Mouse (Mus musculus): Measurements from ENCODE around the gene Edf1. TPM values are rescaled to one million over a fixed set of nuclear protein-coding genes. Genes with fewer than 3 reads are reported as not detected.
A peak's percentile ranks its signal among the peaks of the same experiment; 100 is the strongest.

Gene Edf1
- polyA plus RNA-seq, 1 experiment from 2014 or later: 413 TPM

DNA sequence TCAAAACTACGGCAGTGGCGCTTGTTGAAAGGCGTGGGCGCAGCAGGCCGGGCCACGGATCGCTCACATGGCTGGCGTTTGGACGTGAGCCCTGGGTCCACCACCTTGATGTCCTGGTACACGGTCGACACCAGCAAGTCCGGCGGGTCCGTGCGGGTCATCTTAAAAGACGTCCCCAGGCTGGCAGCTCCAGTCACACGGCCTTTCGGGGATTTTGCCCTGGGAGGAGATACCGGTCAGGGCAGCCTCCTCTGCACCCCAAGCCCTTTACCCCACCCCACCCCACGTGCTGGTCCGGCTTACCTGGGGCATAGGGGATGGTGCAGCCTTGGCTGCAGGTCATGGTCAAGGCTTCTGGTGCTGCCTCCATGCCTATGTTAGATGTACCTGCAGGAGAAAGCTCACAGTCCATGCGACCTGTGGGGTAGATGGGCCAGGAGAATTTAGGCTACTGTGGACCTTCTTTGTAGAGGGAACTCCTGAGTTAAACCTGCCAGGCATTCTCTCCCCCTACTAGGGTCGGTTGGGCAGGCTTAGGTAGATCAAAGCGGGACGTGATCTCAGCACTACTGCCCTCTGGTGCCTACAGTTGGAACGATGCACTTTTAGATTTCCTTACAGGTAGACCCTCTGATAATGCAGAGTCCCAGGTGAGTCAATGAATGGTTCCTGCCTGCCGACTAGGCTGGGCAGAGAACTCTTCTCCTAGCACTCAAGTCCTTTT, 22.3 kb downstream of the Edf1 start:
- peaks cover 27% of the 10 kb centered on the region for H3K36me3 ChIP-seq (ENCODE audit: control insufficient read depth, insufficient read depth, low read length)
- no peak overlapping the region for H3K27ac ChIP-seq (ENCODE audit: low read depth, low read length)
- peaks cover 3% of the 10 kb centered on the region; the same call in 1 of the 2 replicates for H3K9me3 ChIP-seq (ENCODE audit: control insufficient read depth, low read length)
- no peak for ATAC-seq
- 11% methylated on average over 27 of the region's 27 CpGs for WGBS
- peaks cover 52% of the 10 kb centered on the region for H3K4me1 ChIP-seq (ENCODE audit: control insufficient read depth, insufficient read depth, low read depth, low read length)
- H3K4me3 ChIP-seq (ENCODE audit: low read length): peak overlapping the region; percentile 14
- H3K27me3 ChIP-seq (replicated peaks; ENCODE audit: control insufficient read depth, insufficient read depth, low read length): peaks cover 48% of the 10 kb centered on the region
- H3K4me2 ChIP-seq (ENCODE audit: low read length): peak overlapping the region; percentile 83
- H3K9ac ChIP-seq (ENCODE audit: low read depth, low read length): peak overlapping the region; percentile 75; the same call in 1 of the 2 replicates

DNA sequence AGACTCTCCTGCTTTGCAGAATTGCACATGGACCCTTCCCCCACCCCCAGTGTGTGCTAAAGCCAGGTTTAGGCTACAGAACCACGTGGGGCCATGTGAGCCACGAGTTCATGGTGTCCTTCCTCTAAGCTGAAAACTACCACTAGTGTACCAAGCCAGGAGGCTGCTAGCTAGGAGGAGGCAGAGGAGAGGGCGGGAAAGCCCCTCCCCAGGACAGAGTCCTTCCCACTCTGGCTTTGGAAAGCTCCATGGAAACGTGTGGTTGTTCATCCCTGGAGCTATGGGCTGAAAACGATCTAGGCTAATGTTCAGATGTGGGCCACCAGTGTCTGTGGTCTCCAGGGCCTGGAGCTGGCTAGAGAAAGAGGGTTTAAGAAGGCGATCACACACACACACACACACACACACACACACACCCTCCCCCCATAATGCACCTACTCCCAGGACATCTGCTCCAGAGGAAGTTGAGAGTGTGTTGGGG, 23.0 kb downstream of the Edf1 start:
- Histone ChIP-seq H3K9ac (ENCODE audit: low read depth, low read length) (peak overlapping the region; percentile 75), H3K4me2 (ENCODE audit: low read length) (peak overlapping the region; percentile 83), H3K36me3 (ENCODE audit: control insufficient read depth, insufficient read depth, low read length) (peaks cover 29% of the 10 kb centered on the region), H3K27ac (ENCODE audit: low read depth, low read length) (no peak overlapping the region), H3K27me3 (replicated peaks; ENCODE audit: control insufficient read depth, insufficient read depth, low read length) (peaks cover 48% of the 10 kb centered on the region), H3K4me1 (ENCODE audit: control insufficient read depth, insufficient read depth, low read depth, low read length) (peaks cover 47% of the 10 kb centered on the region), H3K9me3 (ENCODE audit: control insufficient read depth, low read length) (peaks cover 3% of the 10 kb centered on the region; the same call in 1 of the 2 replicates), H3K4me3 (ENCODE audit: low read length) (peak overlapping the region; percentile 59)
- WGBS: 40% methylated on average over 6 of the region's 6 CpGs
- 0 out of 2 replicates have a peak, but pooled peaks have one; percentile 0 for ATAC-seq

DNA sequence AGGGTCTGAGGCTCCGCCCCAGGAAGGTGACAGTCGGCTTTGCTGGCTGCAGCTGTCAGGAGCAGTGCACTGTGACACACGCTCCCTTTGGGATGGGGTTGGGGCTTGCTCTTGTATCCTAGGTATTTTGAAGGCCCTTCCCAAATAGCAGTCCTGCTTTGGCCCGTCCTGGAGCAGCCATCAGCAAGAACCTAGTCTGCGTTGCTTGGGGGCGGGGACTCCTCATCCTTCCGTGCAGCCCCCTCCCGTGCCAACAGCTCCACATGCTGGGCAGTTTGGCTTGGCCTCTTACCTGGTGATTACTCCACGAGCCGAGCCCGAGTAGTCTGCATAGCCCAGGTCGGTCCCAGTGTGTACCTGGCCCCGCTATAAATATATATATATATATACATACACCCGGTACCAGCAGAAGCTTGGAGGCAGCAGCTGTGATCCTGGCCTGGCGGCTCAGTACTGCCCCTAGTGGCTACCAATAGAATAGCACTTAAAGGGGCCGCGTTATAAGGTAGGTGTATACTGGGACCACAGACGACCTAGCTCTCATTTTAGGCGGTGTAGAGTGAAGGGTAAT, 23.7 kb downstream of the Edf1 start, which contains the start of gene Ajm1:
Ajm1 (minus strand) TSS at position 464 of the 571 bp plus-strand sequence.
- Histone ChIP-seq H3K4me3 (ENCODE audit: low read length) (peak within 1 kb of the TSS; percentile 59), H3K27ac (ENCODE audit: low read depth, low read length) (peak within 1 kb of the TSS; percentile 54), H3K4me1 (ENCODE audit: control insufficient read depth, insufficient read depth, low read depth, low read length) (peaks cover 46% of the 10 kb centered on the region), H3K36me3 (ENCODE audit: control insufficient read depth, insufficient read depth, low read length) (peaks cover 29% of the 10 kb centered on the region), H3K9ac (ENCODE audit: low read depth, low read length) (peak within 1 kb of the TSS; percentile 75), H3K27me3 (replicated peaks; ENCODE audit: control insufficient read depth, insufficient read depth, low read length) (peaks cover 44% of the 10 kb centered on the region), H3K4me2 (ENCODE audit: low read length) (peak within 1 kb of the TSS; percentile 83), H3K9me3 (ENCODE audit: control insufficient read depth, low read length) (peaks cover 3% of the 10 kb centered on the region; the same call in 1 of the 2 replicates)
- 4% methylated on average over 19 of the region's 19 CpGs for WGBS
- ATAC-seq: peak; percentile 79

DNA sequence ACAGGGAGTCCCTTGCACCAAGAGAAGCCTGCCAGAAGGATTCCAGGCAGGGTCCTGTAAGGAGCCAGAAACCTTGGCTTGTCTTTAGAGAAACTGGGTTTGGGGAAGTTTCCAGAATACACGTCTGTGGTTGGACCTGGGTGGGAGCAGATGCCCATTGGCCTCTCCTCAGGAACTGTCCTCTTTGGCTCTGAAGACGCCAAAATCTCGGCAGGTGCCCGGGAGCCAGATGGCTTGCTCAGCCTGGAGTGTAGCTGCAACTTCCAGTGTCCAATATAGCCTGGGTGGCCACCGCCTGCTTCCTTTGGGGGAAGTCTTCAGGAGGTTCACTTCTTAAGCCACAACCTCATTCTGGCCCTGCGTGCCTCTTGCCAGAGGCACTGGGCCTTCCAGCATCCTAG, 24.3 kb downstream of the Edf1 start:
- Histone ChIP-seq H3K36me3 (ENCODE audit: control insufficient read depth, insufficient read depth, low read length) (peaks cover 27% of the 10 kb centered on the region), H3K9ac (ENCODE audit: low read depth, low read length) (peak overlapping the region; percentile 45; the same call in 1 of the 2 replicates), H3K4me3 (ENCODE audit: low read length) (no peak overlapping the region; the same call in 1 of the 2 replicates), H3K4me1 (ENCODE audit: control insufficient read depth, insufficient read depth, low read depth, low read length) (peaks cover 46% of the 10 kb centered on the region), H3K4me2 (ENCODE audit: low read length) (peak overlapping the region; percentile 83), H3K27me3 (replicated peaks; ENCODE audit: control insufficient read depth, insufficient read depth, low read length) (peaks cover 38% of the 10 kb centered on the region), H3K27ac (ENCODE audit: low read depth, low read length) (peak overlapping the region; percentile 48), H3K9me3 (ENCODE audit: control insufficient read depth, low read length) (peaks cover 3% of the 10 kb centered on the region; the same call in 1 of the 2 replicates)
- 26% methylated on average over 6 of the region's 6 CpGs for WGBS
- peak; percentile 7; the same call in 1 of the 2 replicates for ATAC-seq

DNA sequence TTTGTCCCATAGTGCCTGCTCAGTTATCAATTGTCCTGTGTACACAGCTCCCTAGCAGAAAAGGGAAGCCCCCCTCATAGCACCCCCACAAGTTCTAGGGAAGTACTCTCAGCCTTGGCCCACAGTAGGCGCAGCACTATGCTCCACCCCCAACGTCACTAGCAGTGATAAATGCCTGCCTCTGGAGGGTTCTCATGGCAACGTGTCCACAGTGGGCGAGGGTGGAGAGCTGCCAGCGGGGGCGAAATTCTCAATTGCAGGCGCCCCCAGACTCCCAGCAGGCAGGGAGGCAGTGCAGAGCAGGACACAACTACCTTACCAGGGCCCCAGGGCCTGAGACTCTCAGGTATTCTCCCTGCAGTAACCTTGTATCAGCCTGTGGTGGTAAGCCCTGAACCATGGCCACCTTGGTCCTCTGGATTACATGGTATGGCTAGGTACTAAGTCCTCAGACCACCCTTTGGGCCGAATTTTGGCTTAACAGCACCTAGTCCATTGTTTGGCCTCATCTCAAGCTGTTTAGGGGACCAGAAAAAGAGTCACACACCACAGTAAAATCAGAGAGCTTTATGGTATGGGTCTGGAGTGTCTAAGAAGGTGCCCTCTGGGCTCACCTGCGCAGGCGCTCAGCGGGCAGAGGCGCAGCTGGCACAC, 24.9 kb downstream of the Edf1 start:
- H3K4me2 ChIP-seq (ENCODE audit: low read length): no peak overlapping the region

DNA sequence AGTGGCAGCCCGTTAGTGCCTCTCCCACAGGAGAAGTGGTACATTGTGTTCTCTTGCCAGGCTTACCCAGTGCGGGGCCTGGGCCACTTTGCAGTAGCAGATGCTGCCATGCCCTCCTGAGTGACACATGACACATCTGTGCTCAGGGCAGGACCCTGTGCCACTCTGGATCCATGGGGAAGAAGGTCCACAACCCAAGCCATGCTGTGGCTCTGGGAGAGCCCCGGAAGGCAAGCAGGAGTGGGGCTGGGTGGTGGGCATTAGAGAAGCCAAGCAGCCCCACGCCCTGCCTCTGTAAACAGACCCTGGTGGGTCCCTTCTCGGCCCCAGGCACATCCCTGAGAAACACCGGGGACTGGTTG, 25.5 kb downstream of the Edf1 start:
- Histone ChIP-seq H3K36me3 (ENCODE audit: control insufficient read depth, insufficient read depth, low read length) (peaks cover 23% of the 10 kb centered on the region), H3K9ac (ENCODE audit: low read depth, low read length) (no peak overlapping the region), H3K9me3 (ENCODE audit: control insufficient read depth, low read length) (peaks cover 3% of the 10 kb centered on the region; the same call in 1 of the 2 replicates), H3K27me3 (replicated peaks; ENCODE audit: control insufficient read depth, insufficient read depth, low read length) (peaks cover 27% of the 10 kb centered on the region), H3K4me1 (ENCODE audit: control insufficient read depth, insufficient read depth, low read depth, low read length) (peaks cover 37% of the 10 kb centered on the region), H3K27ac (ENCODE audit: low read depth, low read length) (no peak overlapping the region; the same call in 1 of the 2 replicates), H3K4me2 (ENCODE audit: low read length) (no peak overlapping the region), H3K4me3 (ENCODE audit: low read length) (no peak overlapping the region)
- ATAC-seq: no peak
- 55% methylated on average over 6 of the region's 6 CpGs for WGBS

More for the DNA sequence above, 24.9 kb downstream of the Edf1 start:
- 41% methylated on average over 12 of the region's 12 CpGs for WGBS
- Histone ChIP-seq H3K27ac (ENCODE audit: low read depth, low read length) (peak overlapping the region; percentile 48), H3K4me1 (ENCODE audit: control insufficient read depth, insufficient read depth, low read depth, low read length) (peaks cover 42% of the 10 kb centered on the region), H3K4me3 (ENCODE audit: low read length) (no peak overlapping the region), H3K27me3 (replicated peaks; ENCODE audit: control insufficient read depth, insufficient read depth, low read length) (peaks cover 32% of the 10 kb centered on the region), H3K9me3 (ENCODE audit: control insufficient read depth, low read length) (peaks cover 3% of the 10 kb centered on the region; the same call in 1 of the 2 replicates), H3K36me3 (ENCODE audit: control insufficient read depth, insufficient read depth, low read length) (peaks cover 23% of the 10 kb centered on the region), H3K9ac (ENCODE audit: low read depth, low read length) (no peak overlapping the region)
- peak; percentile 38 for ATAC-seq

DNA sequence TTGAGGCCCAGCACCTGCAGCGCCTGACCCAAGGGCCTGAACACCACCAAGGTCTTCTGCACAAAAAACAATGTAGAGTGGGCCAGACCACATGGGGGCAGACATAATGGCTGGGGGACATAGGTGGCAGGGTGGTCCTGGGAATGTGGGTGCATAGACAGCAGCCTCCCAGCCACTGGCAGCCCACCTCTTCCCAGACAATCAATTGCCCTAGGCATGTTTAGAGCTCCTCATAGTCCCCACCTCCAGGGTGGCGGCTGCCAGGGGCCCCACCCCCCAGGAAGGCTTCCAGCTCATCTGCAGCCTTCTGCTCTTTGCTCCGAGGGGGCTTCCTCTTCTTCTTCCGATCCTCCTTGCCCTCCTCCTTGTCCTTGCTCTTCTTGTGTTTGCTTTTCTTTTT, 25.9 kb downstream of the Edf1 start:
- no peak overlapping the region for H3K4me3 ChIP-seq (ENCODE audit: low read length)
- H3K9ac ChIP-seq (ENCODE audit: low read depth, low read length): no peak overlapping the region
- H3K4me1 ChIP-seq (ENCODE audit: control insufficient read depth, insufficient read depth, low read depth, low read length): peaks cover 34% of the 10 kb centered on the region
- ATAC-seq: no peak
- H3K27ac ChIP-seq (ENCODE audit: low read depth, low read length): no peak overlapping the region
- peaks cover 23% of the 10 kb centered on the region for H3K36me3 ChIP-seq (ENCODE audit: control insufficient read depth, insufficient read depth, low read length)
- WGBS: 77% methylated on average over 4 of the region's 4 CpGs
- H3K4me2 ChIP-seq (ENCODE audit: low read length): no peak overlapping the region
- peaks cover 23% of the 10 kb centered on the region for H3K27me3 ChIP-seq (replicated peaks; ENCODE audit: control insufficient read depth, insufficient read depth, low read length)
- H3K9me3 ChIP-seq (ENCODE audit: control insufficient read depth, low read length): peaks cover under 1% of the 10 kb centered on the region; the same call in 1 of the 2 replicates

DNA sequence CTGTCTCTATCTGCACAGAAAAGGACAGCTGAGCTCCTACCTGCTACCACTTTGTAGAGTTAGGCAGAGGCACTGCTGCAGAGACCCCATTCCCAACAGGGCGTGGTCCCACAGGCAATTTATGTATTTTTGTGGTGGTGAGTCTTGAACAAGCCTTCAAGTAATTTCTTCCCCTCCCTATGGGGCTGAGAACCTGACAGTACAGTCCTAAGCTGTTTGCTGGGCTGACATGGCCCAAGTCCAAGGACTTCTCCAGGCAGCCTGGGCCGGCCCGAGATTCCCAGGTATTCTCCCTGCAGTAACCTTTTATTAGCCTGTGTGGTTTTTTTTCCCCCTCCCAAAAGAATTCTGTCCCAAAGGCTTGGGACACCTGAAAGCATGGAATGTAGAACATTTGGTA, 26.5 kb downstream of the Edf1 start:
- Histone ChIP-seq H3K9me3 (ENCODE audit: control insufficient read depth, low read length) (no peaks in the 10 kb centered on the region), H3K9ac (ENCODE audit: low read depth, low read length) (no peak overlapping the region), H3K36me3 (ENCODE audit: control insufficient read depth, insufficient read depth, low read length) (peaks cover 20% of the 10 kb centered on the region), H3K4me1 (ENCODE audit: control insufficient read depth, insufficient read depth, low read depth, low read length) (peaks cover 33% of the 10 kb centered on the region), H3K4me3 (ENCODE audit: low read length) (no peak overlapping the region), H3K4me2 (ENCODE audit: low read length) (no peak overlapping the region), H3K27me3 (replicated peaks; ENCODE audit: control insufficient read depth, insufficient read depth, low read length) (peaks cover 17% of the 10 kb centered on the region), H3K27ac (ENCODE audit: low read depth, low read length) (no peak overlapping the region)
- whole genome bisulfite sequencing: 90% methylated on average over 3 of the region's 3 CpGs
- no peak for ATAC-seq
